Mouse (Mus musculus) cerebellum, adult 8-10 months (tissue): ENCODE measurements around the gene Plac9b.
"Not testable (repeated sequence)": the region's sequence is repeated elsewhere in the genome, so short reads cannot be mapped to it uniquely, and the experiment has no call there.

Source experiments
- DNase-seq: peaks from one replicate; pipeline ENCODE4 v3.0.0; 2022

Plac9b gene

DNA sequence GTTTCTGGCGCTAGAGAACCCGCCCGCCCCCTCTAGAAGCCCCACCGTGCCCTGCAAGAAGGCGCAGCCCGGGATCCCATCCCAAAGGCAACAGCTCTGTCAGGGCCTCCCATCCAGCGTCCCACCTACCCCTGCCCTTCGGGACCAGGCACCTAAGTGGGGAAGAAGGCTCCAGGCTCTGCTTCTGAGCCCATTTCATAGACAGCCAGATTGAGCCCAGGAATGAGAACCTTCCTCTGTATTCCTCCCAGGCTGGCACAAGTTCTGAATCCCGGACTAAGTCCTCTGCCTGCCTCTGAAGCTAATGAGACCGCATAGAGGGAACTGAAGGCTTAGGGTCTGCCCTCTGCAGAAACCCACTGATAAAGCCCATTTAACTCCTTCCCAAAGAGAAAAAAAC lies at the start of gene Plac9b:
TSS of gene Plac9b (minus strand) at position 101 of the 400 bp plus-strand sequence.
- not testable (repeated sequence) for DNase-seq

DNA sequence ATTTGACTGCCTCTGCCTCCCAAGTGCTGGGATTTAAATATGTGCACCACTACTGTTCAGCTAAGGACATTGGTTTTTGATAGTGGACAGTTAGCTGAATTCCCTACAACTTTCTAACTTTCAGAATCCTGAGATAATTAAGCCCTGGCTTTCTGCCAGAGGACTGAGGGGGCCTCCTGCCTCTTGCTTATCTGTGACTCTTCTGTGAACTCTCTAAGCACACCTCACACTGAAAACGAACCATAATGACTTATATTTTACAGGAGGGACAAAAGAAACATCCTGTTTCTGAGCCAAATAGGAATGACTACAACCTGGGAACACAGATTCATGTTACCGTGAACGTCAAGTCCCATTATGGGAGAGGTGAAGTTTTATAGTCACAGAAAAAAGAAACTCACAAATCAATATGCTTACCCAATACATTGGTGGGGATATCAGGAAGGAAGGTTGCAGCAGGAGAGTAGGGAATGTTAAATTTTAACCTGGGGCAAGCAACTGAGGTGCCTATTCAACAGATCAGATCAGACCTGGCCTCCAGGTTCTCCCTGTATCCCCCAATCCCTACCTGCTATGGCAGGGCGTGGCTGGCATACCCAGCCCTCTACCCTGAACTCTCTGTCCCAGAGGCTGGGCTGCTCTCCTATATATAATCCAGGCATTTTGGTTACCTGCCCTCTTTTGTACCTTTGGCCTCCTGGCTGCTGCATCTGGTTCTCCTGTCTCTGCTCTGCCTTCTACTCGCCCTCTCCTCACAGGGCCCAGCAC lies 34.1 kb upstream of the Plac9b start:
- not testable (repeated sequence) for DNase-seq

DNA sequence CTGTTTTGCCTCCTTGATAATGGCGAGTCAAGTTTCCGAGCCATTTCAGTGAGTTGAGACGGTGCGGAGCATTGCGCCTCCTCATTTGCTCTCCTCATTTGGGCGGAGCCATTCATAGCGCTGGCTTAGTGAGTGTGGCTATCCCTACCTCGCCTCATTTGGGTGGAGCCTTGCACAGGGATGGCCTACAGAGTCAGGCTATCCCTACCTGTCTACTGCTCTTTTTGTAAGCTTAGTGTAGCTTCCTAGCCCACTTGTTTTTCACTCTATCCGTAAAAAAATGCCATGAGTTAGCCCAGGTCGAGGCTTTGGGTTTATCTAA lies 24.6 kb upstream of the Plac9b start, which contains the start of gene Tmem254b:
TSS of gene Tmem254b (minus strand) at position 116 of the 322 bp plus-strand sequence.
- DNase-seq = not testable (repeated sequence)

DNA sequence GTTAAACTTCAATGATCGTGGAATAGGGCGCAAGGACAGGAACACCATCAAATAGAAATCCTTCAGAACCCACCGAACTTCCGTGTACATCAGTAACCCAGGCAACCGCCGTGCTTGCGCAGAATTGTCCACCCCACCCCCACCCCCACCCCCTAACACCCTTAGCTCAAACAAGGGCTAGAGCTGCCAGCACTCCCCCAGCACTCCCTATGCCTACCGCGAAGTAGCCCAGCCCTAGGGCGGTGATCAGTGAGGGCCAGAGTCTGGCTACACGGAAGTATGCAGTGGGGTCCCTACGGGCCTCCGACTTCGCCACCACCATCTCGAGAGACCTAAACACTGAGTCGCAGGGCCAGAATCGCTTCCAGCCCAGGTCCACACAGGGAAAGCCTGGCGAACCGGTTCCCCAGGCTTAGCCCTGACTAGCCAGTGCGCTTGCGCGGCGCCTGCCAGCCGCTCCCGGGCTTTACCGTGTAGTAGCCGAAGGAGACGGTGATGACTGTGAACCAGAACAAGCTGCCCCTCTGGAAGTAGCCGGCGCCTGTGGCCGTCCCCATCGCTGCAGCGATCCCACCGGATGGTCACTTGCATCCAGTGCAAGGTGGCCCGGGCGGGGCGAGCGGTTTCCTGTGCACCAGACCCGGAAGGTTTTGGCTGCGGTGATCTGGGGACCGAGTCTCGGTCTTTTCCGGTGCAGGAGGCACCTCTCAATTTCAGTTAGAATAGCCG lies 24.1 kb upstream of the Plac9b start:
- not testable (repeated sequence) for DNase-seq

DNA sequence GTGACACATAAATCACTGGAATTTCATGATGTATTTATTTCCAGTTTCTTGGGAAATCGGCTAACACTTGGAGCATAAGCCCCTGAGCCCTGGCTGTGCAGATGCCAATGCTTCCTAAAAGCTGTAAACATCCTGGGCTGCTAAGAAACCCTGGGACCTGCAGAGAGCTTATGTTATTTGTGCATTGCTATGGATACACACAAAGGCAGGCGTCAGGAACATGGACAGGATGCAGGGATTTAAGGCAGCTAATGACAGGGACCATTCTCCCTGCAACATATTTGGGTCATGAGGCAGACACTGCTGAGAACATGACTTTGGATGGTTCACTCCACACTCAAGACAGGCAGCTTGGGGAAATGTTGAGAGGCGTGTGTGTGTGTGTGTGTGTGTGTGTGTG lies 15.6 kb upstream of the Plac9b start:
- DNase-seq = not testable (repeated sequence)

DNA sequence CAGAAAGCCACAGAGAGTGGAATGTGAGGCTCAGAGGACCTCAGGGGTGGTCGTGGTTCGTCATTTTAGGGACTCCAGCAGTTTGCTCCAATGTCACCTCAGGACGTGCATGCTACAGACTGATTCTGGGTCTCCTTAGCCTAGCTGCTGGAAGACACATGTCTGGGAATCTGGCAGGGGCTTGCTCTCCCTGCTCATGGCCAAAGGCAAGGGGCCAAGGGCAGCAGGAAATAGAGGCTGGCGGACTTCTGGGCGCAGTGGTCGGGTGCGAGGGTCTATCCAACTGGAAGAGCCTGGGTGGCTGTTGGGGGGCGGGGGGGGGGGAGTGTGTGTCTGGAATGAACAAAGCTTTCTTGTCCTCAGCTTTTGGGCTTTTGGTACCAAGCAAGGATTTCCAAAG lies 6.1 kb upstream of the Plac9b start:
- not testable (repeated sequence) for DNase-seq

DNA sequence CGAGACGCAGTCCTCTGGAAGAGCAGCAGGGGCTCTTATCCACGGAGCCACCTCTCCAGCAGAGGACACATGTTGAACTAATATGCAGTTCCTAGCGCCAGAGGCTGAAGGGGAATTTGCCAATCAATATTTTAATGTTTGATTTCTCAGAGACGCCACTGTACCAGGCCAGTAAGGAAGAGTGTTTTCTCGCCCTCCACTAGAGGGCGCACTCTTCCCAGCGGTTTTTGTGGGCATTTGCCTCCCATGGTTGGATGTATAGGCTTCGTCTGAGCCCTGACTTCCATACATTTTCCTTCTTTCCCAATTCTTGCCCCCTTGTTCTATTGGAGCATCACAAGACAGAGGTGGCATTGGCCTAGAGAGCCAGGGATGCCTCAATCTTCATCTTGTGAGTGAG lies 4.4 kb upstream of the Plac9b start:
- DNase-seq = not testable (repeated sequence)

DNA sequence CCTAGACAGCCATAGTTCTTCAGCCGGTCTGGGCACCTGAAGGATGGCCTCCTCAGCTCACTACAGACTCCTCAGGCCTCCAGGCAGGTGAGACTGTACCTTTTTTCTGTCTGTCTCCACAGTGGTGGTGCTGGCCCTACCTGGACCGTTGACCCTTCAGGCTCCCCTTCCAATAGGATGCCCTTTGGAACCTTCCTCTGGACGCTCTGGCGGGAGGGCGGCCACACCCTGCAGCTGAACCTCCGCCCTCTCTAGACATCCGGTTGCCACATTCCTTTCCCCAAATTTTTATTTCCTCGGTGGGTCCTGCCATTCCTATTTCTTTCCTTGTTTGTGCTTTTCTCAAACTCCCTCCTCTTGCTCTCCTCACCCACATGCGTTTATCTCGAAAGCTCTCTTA lies 620 bp downstream of the Plac9b start:
- DNase-seq = not testable (repeated sequence)

DNA sequence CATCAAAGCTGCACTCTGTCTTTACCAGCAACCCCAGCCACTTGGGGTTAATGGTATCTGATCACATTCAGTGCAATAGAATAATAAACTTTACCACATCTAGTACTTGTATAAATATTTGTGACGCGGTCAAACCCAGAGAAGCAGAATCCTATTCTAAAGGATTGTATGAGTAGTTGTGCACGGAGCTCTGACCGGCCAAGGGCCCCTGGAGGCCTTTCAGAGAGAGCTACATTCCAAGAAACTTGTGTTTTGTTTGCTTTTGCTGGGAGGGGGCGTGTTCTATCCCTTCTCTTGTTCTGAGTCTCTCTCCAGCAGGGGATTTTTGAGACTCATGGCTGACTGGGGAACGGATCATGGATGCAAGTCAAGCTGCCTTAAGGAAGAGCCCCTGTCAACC lies 7.3 kb downstream of the Plac9b start:
- DNase-seq = not testable (repeated sequence)

DNA sequence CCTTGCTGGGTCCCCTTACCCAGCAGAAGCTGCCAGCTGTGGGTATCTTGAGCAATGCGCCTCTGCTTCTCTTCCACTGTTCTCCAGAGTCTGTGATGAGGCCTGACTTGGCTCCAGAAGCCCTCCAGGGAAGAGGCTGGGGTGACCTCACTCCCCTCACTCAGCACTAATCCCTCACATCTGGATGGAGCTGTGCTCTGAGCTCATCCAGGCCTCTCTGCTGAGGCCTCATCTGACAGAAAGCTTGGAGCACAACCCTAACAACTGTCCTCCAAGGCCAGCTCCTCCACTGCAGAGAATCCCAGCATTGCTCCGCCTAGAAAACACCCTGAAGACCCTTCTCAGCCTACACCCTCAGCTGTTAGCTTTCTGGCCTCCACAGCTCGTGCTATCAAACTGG lies 8.3 kb downstream of the Plac9b start:
- DNase-seq = not testable (repeated sequence)

DNA sequence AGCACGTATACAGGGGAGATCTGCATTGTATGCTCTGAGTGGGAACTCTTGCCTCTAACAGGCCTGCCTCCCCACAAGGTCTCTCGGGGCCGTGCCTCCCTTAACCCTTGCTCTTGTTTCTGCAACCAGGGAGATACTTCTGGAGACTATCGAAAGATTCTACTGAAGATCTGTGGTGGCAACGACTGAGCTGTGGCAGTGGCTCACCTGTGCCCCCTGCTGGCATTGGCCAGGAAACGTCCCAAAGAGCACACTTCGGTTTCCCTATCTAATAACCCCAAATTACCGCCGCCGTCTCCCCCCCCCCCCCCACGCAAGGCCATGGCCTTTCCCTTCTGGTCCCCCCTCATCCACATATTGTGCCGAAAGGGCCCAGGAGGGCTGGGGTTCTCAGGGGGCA lies 17.0 kb downstream of the Plac9b start:
- not testable (repeated sequence) for DNase-seq

DNA sequence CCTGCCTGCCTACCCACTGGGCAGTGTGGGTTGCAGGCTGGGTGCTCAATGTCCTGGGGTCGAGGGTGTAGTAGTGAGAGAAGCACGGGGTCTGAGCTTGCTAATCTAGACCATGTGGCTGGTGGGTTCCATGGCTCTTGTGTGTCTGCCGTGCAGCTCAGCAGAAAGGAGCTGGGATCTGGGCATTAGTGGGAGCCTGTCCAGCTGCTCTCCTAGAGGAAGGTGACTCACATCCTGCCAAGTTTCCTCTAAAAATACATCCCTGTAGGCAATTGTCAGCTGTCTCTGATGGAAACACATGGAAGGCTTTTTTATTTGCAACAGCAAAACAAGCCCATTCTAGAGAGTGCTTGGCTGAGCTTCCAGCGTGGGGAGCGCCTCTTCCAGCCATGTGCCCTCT lies 19.9 kb downstream of the Plac9b start:
- not testable (repeated sequence) for DNase-seq

DNA sequence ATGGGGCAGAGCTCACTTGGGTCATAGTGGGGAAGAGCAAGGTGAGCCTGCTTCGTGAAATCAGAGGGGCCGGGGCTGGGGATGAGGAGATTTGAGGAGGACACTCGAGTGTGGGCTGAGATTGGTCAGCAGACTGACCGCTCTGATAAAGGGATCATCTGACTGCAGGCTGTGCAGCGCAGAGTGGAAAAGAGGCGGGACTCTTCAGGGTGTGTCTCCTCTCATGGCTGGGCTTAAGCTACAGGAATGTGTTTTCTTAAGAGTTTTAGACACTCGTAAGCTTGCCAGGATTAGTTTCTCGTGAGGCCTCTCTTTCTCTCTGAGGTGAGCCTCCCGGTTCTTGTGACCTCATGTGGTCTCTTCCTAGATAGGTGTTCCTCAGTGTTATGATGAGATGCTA lies 21.1 kb downstream of the Plac9b start:
- not testable (repeated sequence) for DNase-seq

DNA sequence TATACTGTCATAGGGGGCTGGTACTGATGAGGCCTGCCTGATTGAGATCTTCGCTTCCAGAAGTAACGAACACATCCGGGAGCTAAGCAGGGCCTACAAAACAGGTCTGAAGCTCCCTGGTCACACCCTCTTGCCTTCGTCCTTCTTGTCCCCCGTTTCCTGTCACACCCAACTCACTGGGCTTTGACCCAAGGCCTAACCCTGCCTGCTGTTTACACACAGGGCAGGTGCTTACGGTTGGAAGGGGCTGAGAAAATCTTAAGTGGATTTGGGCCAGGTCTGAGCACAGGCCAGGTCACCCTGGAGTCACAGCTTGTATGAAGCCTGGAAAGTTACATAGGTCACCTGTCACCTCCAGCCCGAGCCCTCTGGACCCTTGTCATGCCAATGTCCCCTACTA lies 26.2 kb downstream of the Plac9b start:
- DNase-seq = not testable (repeated sequence)

DNA sequence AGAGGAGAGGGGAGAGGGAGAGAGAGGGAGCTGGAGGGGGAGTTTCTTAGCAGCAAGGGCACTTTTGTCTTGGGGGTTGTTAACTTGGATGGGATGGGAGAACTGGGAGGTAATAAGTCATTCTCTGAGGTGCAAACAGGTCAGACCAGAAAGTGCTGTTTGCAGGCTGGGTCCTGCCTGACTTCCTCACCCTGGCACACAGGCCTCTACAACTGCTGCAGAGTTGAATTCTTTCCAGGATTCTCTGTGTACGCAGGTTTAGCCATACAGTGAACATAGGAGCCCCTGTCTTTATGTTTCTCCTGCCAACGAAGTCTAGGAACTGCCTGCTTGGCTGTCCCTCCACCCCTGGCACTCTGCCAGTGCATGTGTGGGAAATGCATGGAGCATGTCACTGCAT lies 35.2 kb downstream of the Plac9b start:
- DNase-seq = not testable (repeated sequence)

DNA sequence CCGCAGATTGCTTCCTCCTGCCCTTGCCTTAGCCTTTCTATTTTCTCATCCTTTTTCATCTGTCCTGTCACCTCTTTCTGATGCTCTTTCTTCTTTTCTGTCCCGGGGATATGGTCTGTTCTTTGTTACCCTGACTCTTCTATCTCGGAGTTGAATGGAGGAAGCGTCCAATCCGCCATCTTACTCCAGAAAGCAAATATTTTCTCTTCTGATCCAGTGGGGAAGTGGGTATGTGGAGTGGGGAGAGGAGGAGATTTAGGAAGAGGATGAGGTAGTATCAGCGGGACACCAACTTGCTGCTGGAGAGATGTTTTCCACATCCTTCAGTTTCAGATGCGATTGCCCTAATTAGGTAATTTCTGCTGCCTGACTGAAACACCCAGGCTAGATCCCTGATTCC lies 63.2 kb downstream of the Plac9b start:
- not testable (repeated sequence) for DNase-seq

DNA sequence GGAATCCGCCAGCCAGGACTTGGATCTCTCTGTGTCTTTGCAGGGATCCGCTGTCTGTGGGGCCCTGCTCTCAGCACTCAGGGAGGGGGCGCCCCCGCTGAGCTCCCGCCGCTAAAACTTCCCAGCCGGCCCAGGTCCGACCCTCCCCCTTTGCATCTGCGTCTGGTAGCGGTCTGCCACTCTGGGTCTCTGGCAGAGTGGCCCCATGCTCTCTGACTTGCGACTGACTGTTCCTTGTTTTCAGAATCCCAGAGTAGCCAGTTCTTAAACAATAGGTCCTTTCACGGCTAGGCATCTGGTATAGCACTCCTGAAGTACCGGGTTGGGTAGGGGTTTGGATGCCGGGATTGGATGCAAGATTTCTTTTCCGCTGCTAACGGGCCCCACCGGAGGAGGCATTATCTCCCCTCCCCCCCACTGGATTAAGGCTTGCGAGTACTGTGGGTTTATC lies 63.7 kb downstream of the Plac9b start:
- DNase-seq = not testable (repeated sequence)

DNA sequence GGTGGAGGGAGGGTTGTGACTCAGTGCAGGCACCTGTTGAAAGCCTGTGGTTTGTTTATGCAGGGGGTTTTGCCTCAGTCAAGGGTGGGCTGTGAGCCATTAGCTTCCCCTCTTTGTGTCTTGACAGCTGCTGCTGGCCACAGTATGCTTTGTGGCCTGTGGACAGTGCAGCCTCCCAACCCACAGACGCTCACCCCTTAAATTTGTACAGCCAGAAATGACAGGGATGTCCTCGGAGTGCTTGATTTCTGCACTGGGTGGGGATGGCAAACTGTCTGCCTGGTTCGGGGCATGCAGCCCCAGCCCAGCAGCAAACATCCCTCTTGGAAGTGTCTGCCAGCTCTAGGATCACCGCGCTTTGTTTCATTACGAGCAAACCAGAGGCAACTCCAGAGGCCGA lies 64.1 kb downstream of the Plac9b start, which contains the start of gene Duxbl2:
TSS of gene Duxbl2 (plus strand) at position 200 of the 400 bp plus-strand sequence.
- DNase-seq = not testable (repeated sequence)
